Mouse (Mus musculus): ENCODE results near the gene B4galt1.

B4galt1 gene

GRCm38 (mm10) chr4:40837451-40838285, 16.1 kb downstream of the B4galt1 start:
- no peak for DNase-seq

GRCm38 (mm10) chr4:40837008-40837407, 16.8 kb downstream of the B4galt1 start:
- no peak for DNase-seq

GRCm38 (mm10) chr4:40834872-40835271, 18.9 kb downstream of the B4galt1 start:
- no peak for DNase-seq

- no peak for DNase-seq
Observed at GRCm38 (mm10) chr4:40834232-40834786, 19.5 kb downstream of the B4galt1 start.

- no peak for DNase-seq
Observed at GRCm38 (mm10) chr4:40833381-40834231, 20.2 kb downstream of the B4galt1 start.

- no peak for DNase-seq
Observed at GRCm38 (mm10) chr4:40830530-40830929, 23.3 kb downstream of the B4galt1 start.

- no peak for DNase-seq
Observed at GRCm38 (mm10) chr4:40829654-40830400, 24.0 kb downstream of the B4galt1 start.

- no peak for DNase-seq
Observed at GRCm38 (mm10) chr4:40828910-40829309, 24.9 kb downstream of the B4galt1 start.

GRCm38 (mm10) chr4:40827926-40828325, 25.9 kb downstream of the B4galt1 start:
- DNase-seq, result no peak

GRCm38 (mm10) chr4:40826810-40827209, 27.0 kb downstream of the B4galt1 start:
- no peak for DNase-seq

GRCm38 (mm10) chr4:40825981-40826380, 27.8 kb downstream of the B4galt1 start:
- no peak for DNase-seq

- DNase-seq, result no peak
Observed at GRCm38 (mm10) chr4:40825146-40825545, 28.7 kb downstream of the B4galt1 start.

GRCm38 (mm10) chr4:40824505-40824904, 29.3 kb downstream of the B4galt1 start:
- no peak for DNase-seq

- DNase-seq, result no peak
Observed at GRCm38 (mm10) chr4:40823664-40824063, 30.1 kb downstream of the B4galt1 start.

- DNase-seq, result no peak
Observed at GRCm38 (mm10) chr4:40823151-40823550, 30.7 kb downstream of the B4galt1 start.

- DNase-seq, result no peak
Observed at GRCm38 (mm10) chr4:40821303-40822023, 32.3 kb downstream of the B4galt1 start.

- DNase-seq, result no peak
Observed at GRCm38 (mm10) chr4:40820903-40821302, 32.9 kb downstream of the B4galt1 start.

- no peak for DNase-seq
Observed at GRCm38 (mm10) chr4:40820024-40820423, 33.8 kb downstream of the B4galt1 start.

- no peak for DNase-seq
Observed at GRCm38 (mm10) chr4:40819151-40819550, 34.7 kb downstream of the B4galt1 start.

GRCm38 (mm10) chr4:40818421-40818820, 35.4 kb downstream of the B4galt1 start:
- DNase-seq, result no peak

- DNase-seq, result no peak
Observed at GRCm38 (mm10) chr4:40817936-40818335, 35.9 kb downstream of the B4galt1 start.

GRCm38 (mm10) chr4:40815775-40816372, 37.9 kb downstream of the B4galt1 start:
- DNase-seq, result no peak
